Mouse (Mus musculus) forebrain, embryonic 11.5 days (tissue): ENCODE data around the gene Gal. TPM values are rescaled to one million over a fixed set of nuclear protein-coding genes. Genes with fewer than 3 reads are reported as not detected.

ENCODE experiments used
- ATAC-seq: fragments of 200-750 bp; cut with Nextera tagmentation; replicated peaks from 2 replicates; pipeline ENCODE4 v1.8.0; 2017; ENCODE audit warnings: moderate TSS enrichment; ENCODE audit not compliant: low FRiP score
- DNase-seq: peaks from one replicate; pipeline ENCODE4 v3.0.0-alpha.2; 2017; ENCODE audit warnings: low spot score
- H3K27ac ChIP-seq: fragments of 300-500 bp; sonication (generic); 2 replicates; pipeline ENCODE4 v1.5.1; 2014; ENCODE audit warnings: low read depth, low read length
- H3K27me3 ChIP-seq: fragments of 300-500 bp; sonication (generic); 2 replicates; pipeline ENCODE4 v1.6.1; 2014; ENCODE audit warnings: mild to moderate bottlenecking, low read length, mixed read lengths; ENCODE audit not compliant: control insufficient read depth, insufficient read depth
- H3K36me3 ChIP-seq: fragments of 300-500 bp; sonication (generic); 2 replicates; pipeline ENCODE4 v1.6.1; 2014; ENCODE audit warnings: mild to moderate bottlenecking, low read length, moderate library complexity, mixed read lengths; ENCODE audit not compliant: control insufficient read depth, insufficient read depth
- H3K4me1 ChIP-seq: fragments of 300-500 bp; sonication (generic); replicated peaks from 2 replicates; pipeline ENCODE4 v1.6.1; 2014; ENCODE audit warnings: low read length, mixed read lengths; ENCODE audit not compliant: control insufficient read depth, insufficient read depth
- H3K4me2 ChIP-seq: fragments of 300-500 bp; sonication (generic); 2 replicates; pipeline ENCODE4 v1.6.1; 2014; ENCODE audit warnings: low read depth, mild to moderate bottlenecking, low read length, moderate library complexity, mixed read lengths; ENCODE audit not compliant: severe bottlenecking
- H3K4me3 ChIP-seq: fragments of 300-500 bp; sonication (generic); 2 replicates; pipeline ENCODE4 v1.5.1; 2014; ENCODE audit warnings: low read depth, low read length
- H3K9ac ChIP-seq: fragments of 300-500 bp; sonication (generic); 2 replicates; pipeline ENCODE4 v1.6.1; 2014; ENCODE audit warnings: low read length
- H3K9me3 ChIP-seq: fragments of 300-500 bp; sonication (generic); 2 replicates; pipeline ENCODE4 v1.6.1; 2016; ENCODE audit warnings: low read length, mixed read lengths; ENCODE audit not compliant: control insufficient read depth
- WGBS: fragments of 180-500 bp; shearing (Covaris S2); extraction: QIAGEN DNeasy Blood & Tissue Kit; methylation state at CpG from one replicate; pipeline ENCODE4 v1.1.7; 2014; 5-methylcytosine and 5-hydroxymethylcytosine counted together
- polyA plus RNA-seq: library from polyadenylated mRNA; unstranded; fragments of >200 nt; fragmentation: Nextera tagmentation; extraction: Ambion mirVana; gene quantifications from 2 replicates; pipeline ENCODE4 v1.2.1, GENCODE M21; 2014

Gene Gal
- 1.1 TPM in 2 replicates for polyA plus RNA-seq

- H3K9me3 ChIP-seq: no peaks in the 10 kb centered on the region
- H3K27me3 ChIP-seq: peaks cover 19% of the 10 kb centered on the region
- H3K4me2 ChIP-seq: peak within 1 kb of the TSS; percentile 60
- H3K9ac ChIP-seq: peak within 1 kb of the TSS; percentile 29
- H3K27ac ChIP-seq: no peak within 1 kb of the TSS
- H3K36me3 ChIP-seq: no peaks in the 10 kb centered on the region
- 0 out of 2 replicates have a peak, but pooled peaks cover 2% of the 10 kb centered on the region for H3K4me1 ChIP-seq
- H3K4me3 ChIP-seq: peak within 1 kb of the TSS; percentile 22; the same call in 1 of the 2 replicates
- ATAC-seq: no peak
- peak; percentile 56 for DNase-seq
- WGBS: 5% methylated on average over 37 of the region's 37 CpGs
Observed at GRCm38 (mm10) chr19:3414268-3414733, at the start of gene Gal. Gene Gal, minus strand, starts transcription at chr19:3414544.

GRCm38 (mm10) chr19:3459986-3460385 lies 45.6 kb upstream of the Gal start:
- H3K36me3 ChIP-seq: peaks cover 28% of the 10 kb centered on the region
- no peaks in the 10 kb centered on the region for H3K27me3 ChIP-seq
- H3K9ac ChIP-seq: no peak overlapping the region
- DNase-seq (no peak), ATAC-seq (no peak)
- no peak overlapping the region for H3K4me3 ChIP-seq
- 88% methylated on average over 3 of the region's 3 CpGs for WGBS
- H3K4me1 ChIP-seq: no peaks in the 10 kb centered on the region
- H3K9me3 ChIP-seq: no peaks in the 10 kb centered on the region
- no peak overlapping the region for H3K4me2 ChIP-seq
- H3K27ac ChIP-seq: no peak overlapping the region

DNA sequence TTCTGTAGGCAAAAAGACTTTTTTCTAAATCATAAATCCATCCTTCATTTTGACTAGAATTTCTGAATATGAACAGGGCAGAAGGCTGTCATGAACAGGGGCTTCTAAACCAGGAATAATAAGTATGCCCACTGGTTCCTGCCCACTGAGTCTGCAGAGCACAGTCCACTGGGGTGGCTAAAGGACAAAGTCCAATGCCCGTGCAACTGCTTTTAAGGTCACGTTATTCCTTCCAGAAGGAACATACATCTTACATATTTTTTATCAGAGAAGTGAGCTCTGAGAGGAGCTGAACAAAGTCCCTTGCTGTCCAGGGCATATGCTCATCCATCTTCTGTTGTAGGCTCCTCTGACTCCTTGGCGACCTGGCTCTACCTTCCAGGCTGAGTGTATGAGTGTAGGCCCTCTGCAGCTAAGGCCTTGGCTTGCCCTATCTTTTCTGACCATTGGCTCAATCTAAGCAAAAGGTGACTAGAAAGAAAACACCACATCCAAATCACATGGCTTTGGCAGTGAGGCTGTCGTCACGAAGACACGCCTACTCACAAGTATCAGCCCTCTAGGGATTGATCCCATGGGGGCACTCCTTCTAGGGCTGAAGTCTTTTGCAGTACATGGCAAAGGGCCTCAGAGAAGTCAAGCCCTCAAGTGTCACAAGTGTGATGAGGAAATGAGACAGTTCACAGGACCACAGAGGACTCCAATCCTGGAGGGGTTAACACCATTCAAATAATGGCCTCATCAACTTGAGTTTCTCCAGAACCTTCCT lies 44.2 kb upstream of the Gal start:
- Histone ChIP-seq H3K9ac (no peak overlapping the region), H3K27ac (no peak overlapping the region), H3K27me3 (no peaks in the 10 kb centered on the region), H3K9me3 (no peaks in the 10 kb centered on the region), H3K4me1 (no peaks in the 10 kb centered on the region), H3K4me3 (no peak overlapping the region), H3K36me3 (peaks cover 23% of the 10 kb centered on the region), H3K4me2 (no peak overlapping the region)
- 91% methylated on average over 6 of the region's 6 CpGs for WGBS
- DNase-seq (no peak), ATAC-seq (no peak)

GRCm38 (mm10) chr19:3457700-3458099 lies 43.4 kb upstream of the Gal start:
- ATAC-seq: no peak
- Histone ChIP-seq H3K9me3 (no peaks in the 10 kb centered on the region), H3K27ac (no peak overlapping the region), H3K9ac (no peak overlapping the region), H3K27me3 (no peaks in the 10 kb centered on the region), H3K36me3 (peaks cover 23% of the 10 kb centered on the region), H3K4me3 (no peak overlapping the region), H3K4me1 (no peaks in the 10 kb centered on the region), H3K4me2 (no peak overlapping the region)
- no peak for DNase-seq
- 91% methylated on average over 4 of the region's 4 CpGs for WGBS

- DNase-seq: no peak
Observed at GRCm38 (mm10) chr19:3451649-3452048, 37.3 kb upstream of the Gal start.

GRCm38 (mm10) chr19:3451170-3451569 lies 36.8 kb upstream of the Gal start:
- Histone ChIP-seq H3K36me3 (peaks cover 7% of the 10 kb centered on the region; the same call in 1 of the 2 replicates), H3K4me3 (no peak overlapping the region), H3K4me2 (no peak overlapping the region), H3K27ac (no peak overlapping the region), H3K9me3 (no peaks in the 10 kb centered on the region), H3K4me1 (no peaks in the 10 kb centered on the region), H3K27me3 (no peaks in the 10 kb centered on the region), H3K9ac (no peak overlapping the region)
- WGBS: 25% methylated on average over 6 of the region's 6 CpGs
- peak; percentile 68 for DNase-seq
- peak; percentile 72 for ATAC-seq

More at GRCm38 (mm10) chr19:3451649-3452048, 37.3 kb upstream of the Gal start:
- Histone ChIP-seq H3K36me3 (peaks cover 7% of the 10 kb centered on the region; the same call in 1 of the 2 replicates), H3K4me1 (no peaks in the 10 kb centered on the region), H3K9ac (no peak overlapping the region), H3K9me3 (no peaks in the 10 kb centered on the region), H3K27me3 (no peaks in the 10 kb centered on the region), H3K27ac (no peak overlapping the region), H3K4me2 (no peak overlapping the region), H3K4me3 (no peak overlapping the region)
- WGBS: 76% methylated on average over 6 of the region's 6 CpGs
- ATAC-seq: peak; percentile 27; the same call in 1 of the 2 replicates

- Histone ChIP-seq H3K4me1 (no peaks in the 10 kb centered on the region), H3K4me2 (no peak overlapping the region), H3K9me3 (no peaks in the 10 kb centered on the region), H3K9ac (no peak overlapping the region), H3K27ac (no peak overlapping the region), H3K27me3 (no peaks in the 10 kb centered on the region), H3K36me3 (peaks cover 7% of the 10 kb centered on the region; the same call in 1 of the 2 replicates), H3K4me3 (no peak overlapping the region)
- 94% methylated on average over 3 of the region's 3 CpGs for WGBS
- DNase-seq (no peak), ATAC-seq (peak; percentile 42; the same call in 1 of the 2 replicates)
Observed at GRCm38 (mm10) chr19:3450714-3451113, 36.4 kb upstream of the Gal start.

- no peak for DNase-seq
- no peaks in the 10 kb centered on the region for H3K4me1 ChIP-seq
- no peak overlapping the region for H3K27ac ChIP-seq
- no peaks in the 10 kb centered on the region for H3K9me3 ChIP-seq
- no peak overlapping the region for H3K9ac ChIP-seq
- no peak for ATAC-seq
- H3K27me3 ChIP-seq: no peaks in the 10 kb centered on the region
- peaks cover 2% of the 10 kb centered on the region; the same call in 1 of the 2 replicates for H3K36me3 ChIP-seq
- no peak overlapping the region for H3K4me3 ChIP-seq
- WGBS: 75% methylated on average over 3 of the region's 3 CpGs
- H3K4me2 ChIP-seq: no peak overlapping the region
Observed at GRCm38 (mm10) chr19:3449248-3449647, 34.9 kb upstream of the Gal start.
